Mouse (Mus musculus) stomach, embryonic 14.5 days (tissue): ENCODE results near the gene Nat8. TPM values are rescaled to one million over a fixed set of nuclear protein-coding genes. Genes with fewer than 3 reads are reported as not detected.
"Not testable (repeated sequence)": the region's sequence is repeated elsewhere in the genome, so short reads cannot be mapped to it uniquely, and the experiment has no call there.

Experiments
- ATAC-seq: fragments of 200-750 bp; cut with Nextera tagmentation; 2 replicates; pipeline ENCODE4 v1.8.0; 2017; ENCODE audit warnings: low read depth, moderate TSS enrichment; ENCODE audit not compliant: insufficient number of reproducible peaks, insufficient read depth, low FRiP score
- H3K27ac ChIP-seq: fragments of 300-500 bp; sonication (generic); 2 replicates; pipeline ENCODE4 v1.5.1; 2014; ENCODE audit warnings: mild to moderate bottlenecking, low read length, moderate library complexity, mixed read lengths
- H3K27me3 ChIP-seq: fragments of 300-500 bp; sonication (generic); 2 replicates; pipeline ENCODE4 v1.6.1; 2014; ENCODE audit warnings: low read length, control low read depth, mixed read lengths; ENCODE audit not compliant: control insufficient read depth, insufficient read depth
- H3K36me3 ChIP-seq: fragments of 300-500 bp; sonication (generic); 2 replicates; pipeline ENCODE4 v1.6.1; 2014; ENCODE audit warnings: mild to moderate bottlenecking, control low read depth, low read length, moderate library complexity, mixed read lengths; ENCODE audit not compliant: control insufficient read depth, insufficient read depth
- H3K4me1 ChIP-seq: fragments of 300-500 bp; sonication (generic); 2 replicates; pipeline ENCODE4 v1.6.1; 2014; ENCODE audit warnings: low read length, control low read depth, mixed read lengths; ENCODE audit not compliant: control insufficient read depth, insufficient read depth
- H3K4me2 ChIP-seq: fragments of 300-500 bp; sonication (generic); replicated peaks from 2 replicates; pipeline ENCODE4 v1.6.1; 2014; ENCODE audit warnings: low read depth, low read length, control low read depth
- H3K4me3 ChIP-seq: fragments of 300-500 bp; sonication (generic); 2 replicates; pipeline ENCODE4 v1.5.1; 2014; ENCODE audit warnings: low read depth, low read length, control low read depth
- H3K9ac ChIP-seq: fragments of 300-500 bp; sonication (generic); replicated peaks from 2 replicates; pipeline ENCODE4 v1.6.1; 2014; ENCODE audit warnings: low read depth, mild to moderate bottlenecking, control low read depth, low read length, moderate library complexity, mixed read lengths
- H3K9me3 ChIP-seq: fragments of 300-500 bp; sonication (generic); 2 replicates; pipeline ENCODE4 v1.6.1; 2016; ENCODE audit warnings: low read depth, low read length, control low read depth; ENCODE audit not compliant: control insufficient read depth
- WGBS: fragments of 180-500 bp; shearing (Covaris S2); extraction: QIAGEN DNeasy Blood & Tissue Kit; methylation state at CpG from one replicate; pipeline ENCODE4 v1.1.7; 2014; 5-methylcytosine and 5-hydroxymethylcytosine counted together
- polyA plus RNA-seq: library from polyadenylated mRNA; unstranded; fragments of >200 nt; fragmentation: Nextera tagmentation; extraction: Ambion mirVana; gene quantifications from 2 replicates; pipeline ENCODE4 v1.2.1, GENCODE M21; 2014

The Nat8 gene
- not detected in 2 replicates for polyA plus RNA-seq

DNA sequence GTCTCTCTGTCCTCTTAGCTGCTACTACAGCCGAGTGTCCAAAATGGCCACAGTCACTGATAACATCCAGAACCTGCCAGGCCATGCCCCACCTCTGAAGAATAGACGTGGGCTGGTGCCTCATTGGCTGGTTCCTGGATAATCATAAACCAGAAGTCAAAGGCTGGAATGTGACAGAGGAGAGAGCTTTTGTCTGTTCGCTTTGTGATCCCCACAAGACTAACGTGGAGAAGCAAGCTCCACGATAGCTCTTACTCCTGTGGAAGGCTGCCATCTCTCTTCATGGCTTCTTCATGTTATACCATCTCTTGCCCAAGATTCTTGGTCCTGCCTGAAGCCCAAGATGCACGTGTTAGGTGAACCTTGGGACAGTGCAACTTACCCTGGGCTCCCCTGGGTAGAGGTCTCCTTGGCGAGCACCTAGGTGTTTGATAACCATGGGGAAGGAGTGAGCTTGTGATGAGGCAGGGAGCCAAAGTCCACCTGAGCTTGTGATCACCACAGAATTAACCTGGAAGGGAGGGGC, at the start of gene Nat8:
Nat8 (minus strand) TSS at position 287 of the 526 bp plus-strand sequence.
- no peak for ATAC-seq
- H3K27me3 ChIP-seq: no peaks in the 10 kb centered on the region
- H3K4me2 ChIP-seq: no peak within 1 kb of the TSS
- H3K27ac ChIP-seq: no peak within 1 kb of the TSS
- no peaks in the 10 kb centered on the region for H3K4me1 ChIP-seq
- WGBS: 58% methylated on average over 7 of the region's 7 CpGs
- no peaks in the 10 kb centered on the region for H3K9me3 ChIP-seq
- no peaks in the 10 kb centered on the region for H3K36me3 ChIP-seq
- no peak within 1 kb of the TSS for H3K4me3 ChIP-seq
- H3K9ac ChIP-seq: no peak within 1 kb of the TSS

- not testable (repeated sequence) for H3K4me3 ChIP-seq, H3K4me1 ChIP-seq, ATAC-seq, H3K4me2 ChIP-seq, H3K9ac ChIP-seq, H3K27me3 ChIP-seq, H3K9me3 ChIP-seq, H3K27ac ChIP-seq, H3K36me3 ChIP-seq
- 69% methylated on average over 5 of the region's 5 CpGs for WGBS
Measured at GRCm38 (mm10) chr6:85869006-85869405, 37.1 kb upstream of the Nat8 start, which contains the start of gene Nat8f2. TSS of gene Nat8f2 (minus strand) at chr6:85869158.

GRCm38 (mm10) chr6:85867726-85868690, 36.1 kb upstream of the Nat8 start:
- ATAC-seq: no peak
- Histone ChIP-seq H3K4me1 (no peaks in the 10 kb centered on the region), H3K4me3 (no peak overlapping the region), H3K27me3 (no peaks in the 10 kb centered on the region), H3K4me2 (no peak overlapping the region), H3K27ac (no peak overlapping the region), H3K9ac (no peak overlapping the region), H3K9me3 (no peaks in the 10 kb centered on the region), H3K36me3 (no peaks in the 10 kb centered on the region)
- WGBS: 78% methylated on average over 8 of the region's 8 CpGs

DNA sequence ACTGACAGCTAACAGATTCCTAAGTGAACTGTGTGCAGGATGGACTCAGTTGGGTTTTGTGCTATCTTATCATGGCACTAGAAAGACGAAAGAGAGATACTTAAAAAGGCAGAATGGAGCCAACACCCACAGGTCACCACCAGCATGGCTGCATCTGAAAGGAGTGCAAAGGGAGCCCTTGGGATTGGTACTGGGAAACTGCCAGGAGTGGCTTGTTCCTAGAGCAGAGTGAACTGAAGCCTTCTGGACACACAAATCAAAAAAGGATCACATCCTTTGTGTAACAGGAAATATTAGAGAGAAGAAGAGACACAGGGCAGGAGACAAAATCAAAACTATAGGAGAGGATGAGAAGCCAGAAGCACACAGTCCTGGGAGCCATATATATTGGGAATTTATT, 35.1 kb upstream of the Nat8 start:
- not testable (repeated sequence) for H3K4me2 ChIP-seq, H3K9me3 ChIP-seq, H3K27me3 ChIP-seq, H3K9ac ChIP-seq, H3K27ac ChIP-seq, H3K4me1 ChIP-seq, H3K4me3 ChIP-seq, ATAC-seq, H3K36me3 ChIP-seq
- WGBS: 55% methylated on average over 1 of the region's 1 CpGs

- not testable (repeated sequence) for H3K9me3 ChIP-seq, H3K4me1 ChIP-seq, ATAC-seq, H3K4me3 ChIP-seq, H3K27ac ChIP-seq, H3K4me2 ChIP-seq, H3K9ac ChIP-seq, H3K36me3 ChIP-seq, H3K27me3 ChIP-seq
- 88% methylated on average over 3 of the region's 3 CpGs for WGBS
Measured at GRCm38 (mm10) chr6:85866166-85866565, 34.3 kb upstream of the Nat8 start.

- not testable (repeated sequence) for H3K4me3 ChIP-seq, H3K4me2 ChIP-seq, ATAC-seq, H3K9ac ChIP-seq, H3K9me3 ChIP-seq, H3K4me1 ChIP-seq, H3K27ac ChIP-seq, H3K36me3 ChIP-seq, H3K27me3 ChIP-seq
- WGBS: 68% methylated on average over 6 of the region's 7 CpGs
Measured at GRCm38 (mm10) chr6:85864900-85865639, 33.2 kb upstream of the Nat8 start.

GRCm38 (mm10) chr6:85863840-85864239, 32.0 kb upstream of the Nat8 start:
- no peaks in the 10 kb centered on the region for H3K36me3 ChIP-seq
- no peak for ATAC-seq
- WGBS: 91% methylated on average over 2 of the region's 2 CpGs
- no peak overlapping the region for H3K9ac ChIP-seq
- no peaks in the 10 kb centered on the region for H3K27me3 ChIP-seq
- no peaks in the 10 kb centered on the region for H3K4me1 ChIP-seq
- no peak overlapping the region for H3K4me2 ChIP-seq
- no peak overlapping the region for H3K27ac ChIP-seq
- no peaks in the 10 kb centered on the region for H3K9me3 ChIP-seq
- H3K4me3 ChIP-seq: no peak overlapping the region

DNA sequence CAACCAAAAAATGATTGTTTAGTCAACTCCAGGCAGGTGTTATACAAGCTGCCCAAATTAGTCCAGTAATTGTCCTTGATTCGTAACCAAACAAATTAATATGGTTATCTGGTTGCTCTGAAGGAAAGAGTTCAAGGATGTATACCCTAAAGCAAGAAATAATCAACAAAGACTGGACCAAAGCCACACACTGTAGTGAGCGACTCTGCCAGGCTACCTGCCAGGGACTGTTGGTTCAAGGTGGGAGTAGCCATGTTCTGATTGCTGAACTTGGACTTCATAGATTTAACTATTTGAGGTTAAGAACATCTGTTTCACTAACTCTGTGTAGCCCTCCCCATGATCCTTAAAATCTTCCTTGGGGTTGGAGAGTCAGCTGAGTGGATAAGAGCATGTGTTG, 31.3 kb upstream of the Nat8 start:
- H3K9ac ChIP-seq: no peak overlapping the region
- WGBS: 83% methylated on average over 2 of the region's 2 CpGs

More for the DNA sequence above, 31.3 kb upstream of the Nat8 start:
- ATAC-seq: no peak
- H3K9me3 ChIP-seq: no peaks in the 10 kb centered on the region
- no peak overlapping the region for H3K27ac ChIP-seq
- no peaks in the 10 kb centered on the region for H3K36me3 ChIP-seq
- no peaks in the 10 kb centered on the region for H3K27me3 ChIP-seq
- no peak overlapping the region for H3K4me2 ChIP-seq
- H3K4me1 ChIP-seq: no peaks in the 10 kb centered on the region
- H3K4me3 ChIP-seq: no peak overlapping the region
